Mouse (Mus musculus): ENCODE measurements around the gene Ermap. TPM values are rescaled to one million over a fixed set of nuclear protein-coding genes. Genes with fewer than 3 reads are reported as not detected.
A peak's percentile ranks its signal among the peaks of the same experiment; 100 is the strongest.

The Ermap gene
- polyA plus RNA-seq, 1 experiment from 2014 or later, result 0.29 TPM

GRCm38 (mm10) chr4:119133860-119134259 is 56.0 kb downstream of the Ermap start:
- ATAC-seq (replicated peaks; ENCODE audit: low FRiP score, low read depth) (no peak), DNase-seq (ENCODE audit: low spot score) (no peak)
- TF ChIP-seq CTCF (IDR thresholded peaks at IDR 0.05; ENCODE audit: low read depth), result no peak
- Histone ChIP-seq H3K36me3 (ENCODE audit: insufficient read depth, low read length) (peaks cover 60% of the 10 kb centered on the region), H3K4me1 (replicated peaks; ENCODE audit: insufficient read depth, low read length) (no peaks in the 10 kb centered on the region), H3K9ac (ENCODE audit: low read depth, low read length) (no peak overlapping the region), H3K9me3 (replicated peaks; ENCODE audit: low read length) (no peaks in the 10 kb centered on the region), H3K4me3 (replicated peaks; ENCODE audit: low read depth, low read length) (no peak overlapping the region), H3K4me2 (ENCODE audit: low read length) (no peak overlapping the region), H3K27ac (no peak overlapping the region), H3K27me3 (ENCODE audit: insufficient read depth, low read length) (no peaks in the 10 kb centered on the region)
- 89% methylated on average over 13 of the region's 13 CpGs for WGBS

GRCm38 (mm10) chr4:119133306-119133705 is 56.5 kb downstream of the Ermap start:
- TF ChIP-seq CTCF (IDR thresholded peaks at IDR 0.05; ENCODE audit: low read depth), result no peak
- Histone ChIP-seq H3K27ac (no peak overlapping the region), H3K4me1 (replicated peaks; ENCODE audit: insufficient read depth, low read length) (no peaks in the 10 kb centered on the region), H3K9ac (ENCODE audit: low read depth, low read length) (no peak overlapping the region), H3K4me3 (replicated peaks; ENCODE audit: low read depth, low read length) (no peak overlapping the region), H3K27me3 (ENCODE audit: insufficient read depth, low read length) (no peaks in the 10 kb centered on the region), H3K36me3 (ENCODE audit: insufficient read depth, low read length) (peaks cover 63% of the 10 kb centered on the region), H3K4me2 (ENCODE audit: low read length) (no peak overlapping the region), H3K9me3 (replicated peaks; ENCODE audit: low read length) (no peaks in the 10 kb centered on the region)
- WGBS, result 86% methylated on average over 13 of the region's 13 CpGs
- DNase-seq (ENCODE audit: low spot score) (no peak), ATAC-seq (replicated peaks; ENCODE audit: low FRiP score, low read depth) (no peak)

GRCm38 (mm10) chr4:119131189-119131910 is 58.5 kb downstream of the Ermap start:
- no peak for TF ChIP-seq CTCF (IDR thresholded peaks at IDR 0.05; ENCODE audit: low read depth)
- DNase-seq (ENCODE audit: low spot score) (no peak), ATAC-seq (replicated peaks; ENCODE audit: low FRiP score, low read depth) (0 out of 2 replicates have a peak, but pooled peaks have one; percentile 31)
- no peak overlapping the region for H3K27ac ChIP-seq
- no peak overlapping the region for H3K4me2 ChIP-seq (ENCODE audit: low read length)
- no peak overlapping the region for H3K9ac ChIP-seq (ENCODE audit: low read depth, low read length)
- no peaks in the 10 kb centered on the region for H3K4me1 ChIP-seq (replicated peaks; ENCODE audit: insufficient read depth, low read length)
- no peaks in the 10 kb centered on the region for H3K9me3 ChIP-seq (replicated peaks; ENCODE audit: low read length)
- WGBS, result 75% methylated on average over 8 of the region's 8 CpGs
- H3K36me3 ChIP-seq (ENCODE audit: insufficient read depth, low read length), result peaks cover 59% of the 10 kb centered on the region
- H3K4me3 ChIP-seq (replicated peaks; ENCODE audit: low read depth, low read length), result no peak overlapping the region
- no peaks in the 10 kb centered on the region for H3K27me3 ChIP-seq (ENCODE audit: insufficient read depth, low read length)

DNA sequence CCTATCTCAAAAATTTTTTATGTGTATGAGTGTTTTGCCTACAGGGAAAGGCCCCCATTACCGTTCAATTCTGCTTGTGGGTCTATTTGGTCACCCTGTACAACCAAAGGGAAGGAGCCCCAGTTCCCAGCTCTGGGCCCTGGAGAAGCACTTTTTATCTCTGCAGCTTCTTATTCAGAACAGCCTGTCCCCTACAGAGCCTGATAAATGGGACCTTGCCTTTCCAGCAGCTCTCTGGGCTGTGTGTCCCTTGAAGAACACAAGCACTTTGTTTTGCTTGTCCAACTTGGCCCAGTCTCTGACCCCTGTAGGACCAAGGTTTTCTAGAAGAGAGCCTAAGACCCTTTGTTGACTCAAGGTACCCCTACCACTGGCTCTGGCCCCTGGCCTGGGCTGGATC is 60.7 kb downstream of the Ermap start:
- Histone ChIP-seq H3K36me3 (ENCODE audit: insufficient read depth, low read length) (peaks cover 36% of the 10 kb centered on the region), H3K4me1 (replicated peaks; ENCODE audit: insufficient read depth, low read length) (no peaks in the 10 kb centered on the region), H3K4me2 (ENCODE audit: low read length) (no peak overlapping the region), H3K27me3 (ENCODE audit: insufficient read depth, low read length) (no peaks in the 10 kb centered on the region), H3K4me3 (replicated peaks; ENCODE audit: low read depth, low read length) (no peak overlapping the region), H3K27ac (no peak overlapping the region), H3K9me3 (replicated peaks; ENCODE audit: low read length) (no peaks in the 10 kb centered on the region), H3K9ac (ENCODE audit: low read depth, low read length) (no peak overlapping the region)
- ATAC-seq (replicated peaks; ENCODE audit: low FRiP score, low read depth), result no peak
- TF ChIP-seq CTCF (IDR thresholded peaks at IDR 0.05; ENCODE audit: low read depth), result no peak
- no peak for DNase-seq (ENCODE audit: low spot score)
- WGBS, result 89% methylated on average over 1 of the region's 1 CpGs

DNA sequence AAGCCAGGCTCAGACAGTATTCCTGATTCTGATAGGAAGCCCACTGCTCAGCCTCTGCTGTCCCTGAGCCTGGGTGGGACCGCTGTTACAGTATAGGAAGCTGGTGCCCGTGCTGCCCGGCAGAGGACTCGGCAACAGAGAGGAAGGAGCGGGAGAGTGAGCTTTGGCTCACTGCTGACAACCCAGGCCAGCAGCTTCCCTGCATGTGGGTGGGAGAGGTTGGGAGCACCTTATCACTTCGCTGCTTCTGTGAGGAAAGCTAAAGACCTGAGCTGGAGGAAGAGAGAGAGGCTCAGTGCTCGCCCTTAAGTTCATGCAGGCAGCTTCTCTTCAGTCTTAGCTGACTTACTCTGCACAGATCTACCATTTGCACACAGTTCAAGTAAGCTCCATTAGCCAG is 61.3 kb downstream of the Ermap start:
- H3K4me2 ChIP-seq (ENCODE audit: low read length), result no peak overlapping the region
- no peak overlapping the region for H3K4me3 ChIP-seq (replicated peaks; ENCODE audit: low read depth, low read length)
- ATAC-seq (replicated peaks; ENCODE audit: low FRiP score, low read depth) (no peak), DNase-seq (ENCODE audit: low spot score) (no peak)
- H3K4me1 ChIP-seq (replicated peaks; ENCODE audit: insufficient read depth, low read length), result no peaks in the 10 kb centered on the region
- no peak overlapping the region for H3K27ac ChIP-seq
- no peak for TF ChIP-seq CTCF (IDR thresholded peaks at IDR 0.05; ENCODE audit: low read depth)
- WGBS, result 83% methylated on average over 7 of the region's 7 CpGs
- H3K27me3 ChIP-seq (ENCODE audit: insufficient read depth, low read length), result no peaks in the 10 kb centered on the region
- no peaks in the 10 kb centered on the region for H3K9me3 ChIP-seq (replicated peaks; ENCODE audit: low read length)
- H3K9ac ChIP-seq (ENCODE audit: low read depth, low read length), result no peak overlapping the region
- H3K36me3 ChIP-seq (ENCODE audit: insufficient read depth, low read length), result peaks cover 31% of the 10 kb centered on the region

DNA sequence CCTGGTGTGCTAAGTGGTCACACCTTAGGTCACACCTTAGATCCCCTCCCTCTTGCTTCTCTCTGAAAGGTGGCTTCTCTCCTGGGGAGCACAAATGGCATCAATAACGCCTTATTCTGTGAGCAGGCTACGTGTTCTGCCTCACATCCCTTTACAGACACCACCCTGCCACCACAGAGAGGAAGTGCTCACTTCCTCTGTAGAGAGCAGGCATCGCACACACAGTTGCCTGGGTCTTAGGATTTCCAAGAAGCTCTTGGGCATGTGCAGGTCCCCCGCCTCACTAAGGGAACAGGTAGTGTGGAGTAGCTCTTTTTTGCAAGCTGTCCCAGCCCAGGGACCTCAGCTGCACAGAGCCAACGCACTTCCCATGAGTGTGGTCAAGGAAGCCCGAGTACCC is 62.6 kb downstream of the Ermap start:
- ATAC-seq (replicated peaks; ENCODE audit: low FRiP score, low read depth), result no peak
- WGBS, result 64% methylated on average over 6 of the region's 6 CpGs
- H3K27me3 ChIP-seq (ENCODE audit: insufficient read depth, low read length), result no peaks in the 10 kb centered on the region
- no peak for TF ChIP-seq CTCF (IDR thresholded peaks at IDR 0.05; ENCODE audit: low read depth)
- H3K4me1 ChIP-seq (replicated peaks; ENCODE audit: insufficient read depth, low read length), result no peaks in the 10 kb centered on the region
- no peak overlapping the region for H3K27ac ChIP-seq
- peaks cover 26% of the 10 kb centered on the region for H3K36me3 ChIP-seq (ENCODE audit: insufficient read depth, low read length)
- no peak overlapping the region for H3K4me2 ChIP-seq (ENCODE audit: low read length)
- H3K9me3 ChIP-seq (replicated peaks; ENCODE audit: low read length), result no peaks in the 10 kb centered on the region
- no peak for DNase-seq (ENCODE audit: low spot score)
- no peak overlapping the region for H3K4me3 ChIP-seq (replicated peaks; ENCODE audit: low read depth, low read length)
- no peak overlapping the region for H3K9ac ChIP-seq (ENCODE audit: low read depth, low read length)

All from kidney, postnatal 0 days (tissue).